Mouse (Mus musculus) liver, embryonic 13.5 days (tissue): Measurements from ENCODE around the gene Svbp. TPM values are rescaled to one million over a fixed set of nuclear protein-coding genes. Genes with fewer than 3 reads are reported as not detected.

Source experiments
- ATAC-seq: fragments of 200-750 bp; cut with Nextera tagmentation; 2 replicates; pipeline ENCODE4 v1.8.0; 2017; ENCODE audit warnings: low read depth, mild to moderate bottlenecking, moderate number of reproducible peaks, moderate library complexity
- DNase-seq: peaks from one replicate; pipeline ENCODE4 v3.0.0; 2022
- H3K27ac ChIP-seq: fragments of 300-500 bp; sonication (generic); 2 replicates; pipeline ENCODE4 v1.5.1; 2015; ENCODE audit warnings: moderate library complexity, mild to moderate bottlenecking, inconsistent platforms
- H3K27me3 ChIP-seq: fragments of 300-500 bp; sonication (generic); 2 replicates; pipeline ENCODE4 v1.6.1; 2015; ENCODE audit warnings: mild to moderate bottlenecking, inconsistent platforms
- H3K36me3 ChIP-seq: fragments of 300-500 bp; sonication (generic); 2 replicates; pipeline ENCODE4 v1.6.1; 2015; ENCODE audit warnings: mild to moderate bottlenecking, inconsistent platforms
- H3K4me1 ChIP-seq: fragments of 300-500 bp; sonication (generic); replicated peaks from 2 replicates; pipeline ENCODE4 v1.6.1; 2015; ENCODE audit warnings: inconsistent platforms
- H3K4me2 ChIP-seq: fragments of 300-500 bp; sonication (generic); 2 replicates; pipeline ENCODE4 v1.6.1; 2015; ENCODE audit warnings: inconsistent platforms, mild to moderate bottlenecking, moderate library complexity
- H3K4me3 ChIP-seq: fragments of 300-500 bp; sonication (generic); replicated peaks from 2 replicates; pipeline ENCODE4 v1.5.1; 2015; ENCODE audit warnings: mild to moderate bottlenecking, inconsistent platforms
- H3K9ac ChIP-seq: fragments of 300-500 bp; sonication (generic); 2 replicates; pipeline ENCODE4 v1.6.1; 2015; ENCODE audit warnings: mild to moderate bottlenecking, inconsistent platforms
- H3K9me3 ChIP-seq: fragments of 300-500 bp; sonication (generic); replicated peaks from 2 replicates; pipeline ENCODE4 v1.6.1; 2016; ENCODE audit warnings: inconsistent platforms
- WGBS: fragments of 180-500 bp; shearing (Covaris S2); methylation state at CpG from one replicate; pipeline ENCODE4 v1.1.7; 2015; ENCODE audit not compliant: insufficient replicate concordance; 5-methylcytosine and 5-hydroxymethylcytosine counted together
- polyA plus RNA-seq: library from polyadenylated mRNA; unstranded; fragments of >200 nt; fragmentation: Nextera tagmentation; extraction: Ambion mirVana; gene quantifications from 2 replicates; pipeline ENCODE4 v1.2.1, GENCODE M21; 2015

Gene Svbp
- polyA plus RNA-seq, 1 experiment from 2014 or later, result 121 TPM

DNA sequence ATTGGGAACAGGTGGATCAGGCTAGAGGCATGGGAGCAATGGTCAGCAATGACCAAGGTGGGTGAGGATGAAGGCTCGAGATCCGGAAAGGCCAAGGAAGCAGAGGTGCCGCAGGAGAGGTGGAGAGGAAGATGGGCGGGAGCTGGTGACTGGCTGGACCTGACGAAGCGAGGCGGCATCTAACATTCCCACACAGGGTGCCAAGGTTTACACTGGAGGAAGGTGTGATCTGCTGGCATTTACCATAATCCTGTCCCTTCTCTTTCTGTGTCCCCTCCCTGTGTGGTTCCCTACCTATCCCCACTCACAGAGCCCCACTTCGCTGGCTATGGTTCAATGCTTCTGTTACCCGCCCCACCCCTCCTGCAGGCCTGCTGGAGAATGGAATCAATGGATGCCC, 50.9 kb downstream of the Svbp start:
- H3K4me3 ChIP-seq, result no peak overlapping the region
- no peaks in the 10 kb centered on the region for H3K27me3 ChIP-seq
- H3K4me1 ChIP-seq, result 0 out of 2 replicates have a peak, but pooled peaks cover 5% of the 10 kb centered on the region
- 83% methylated on average over 9 of the region's 9 CpGs for WGBS
- no peak overlapping the region for H3K27ac ChIP-seq
- ATAC-seq (no peak), DNase-seq (no peak)
- no peak overlapping the region for H3K9ac ChIP-seq
- H3K36me3 ChIP-seq, result peaks cover 29% of the 10 kb centered on the region
- H3K9me3 ChIP-seq, result no peaks in the 10 kb centered on the region
- no peak overlapping the region for H3K4me2 ChIP-seq

DNA sequence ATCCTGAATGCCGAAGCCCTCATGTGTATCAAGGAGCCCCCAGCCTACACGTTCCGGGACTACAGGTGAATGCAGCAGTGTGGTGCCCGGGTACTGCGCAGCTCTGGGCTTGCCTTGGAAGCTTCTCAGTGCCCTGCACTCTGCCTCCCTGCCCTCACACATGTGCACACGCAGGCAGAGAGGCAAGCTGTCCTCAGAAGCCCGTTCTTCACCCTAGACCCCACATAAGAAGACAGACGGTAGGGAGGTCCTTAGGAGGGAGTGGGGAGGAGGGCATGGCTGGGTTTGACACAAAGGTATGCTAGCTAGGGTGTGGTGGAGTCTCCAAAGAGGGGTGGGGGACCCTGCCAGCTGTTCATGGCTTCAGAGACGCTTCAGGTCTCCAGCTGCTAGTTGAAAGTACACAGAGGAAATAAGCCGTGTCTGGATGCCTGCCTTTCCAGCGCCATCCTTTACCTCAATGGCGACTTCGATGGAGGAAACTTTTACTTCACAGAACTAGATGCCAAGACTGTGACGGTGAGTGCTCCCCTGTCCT, 51.7 kb downstream of the Svbp start:
- H3K4me2 ChIP-seq, result no peak overlapping the region
- DNase-seq (no peak), ATAC-seq (no peak)
- H3K4me3 ChIP-seq, result no peak overlapping the region
- peaks cover 21% of the 10 kb centered on the region for H3K36me3 ChIP-seq
- 0 out of 2 replicates have a peak, but pooled peaks cover 4% of the 10 kb centered on the region for H3K4me1 ChIP-seq
- H3K27me3 ChIP-seq, result no peaks in the 10 kb centered on the region
- no peak overlapping the region for H3K27ac ChIP-seq
- no peaks in the 10 kb centered on the region for H3K9me3 ChIP-seq
- H3K9ac ChIP-seq, result no peak overlapping the region
- WGBS, result 67% methylated on average over 14 of the region's 14 CpGs

DNA sequence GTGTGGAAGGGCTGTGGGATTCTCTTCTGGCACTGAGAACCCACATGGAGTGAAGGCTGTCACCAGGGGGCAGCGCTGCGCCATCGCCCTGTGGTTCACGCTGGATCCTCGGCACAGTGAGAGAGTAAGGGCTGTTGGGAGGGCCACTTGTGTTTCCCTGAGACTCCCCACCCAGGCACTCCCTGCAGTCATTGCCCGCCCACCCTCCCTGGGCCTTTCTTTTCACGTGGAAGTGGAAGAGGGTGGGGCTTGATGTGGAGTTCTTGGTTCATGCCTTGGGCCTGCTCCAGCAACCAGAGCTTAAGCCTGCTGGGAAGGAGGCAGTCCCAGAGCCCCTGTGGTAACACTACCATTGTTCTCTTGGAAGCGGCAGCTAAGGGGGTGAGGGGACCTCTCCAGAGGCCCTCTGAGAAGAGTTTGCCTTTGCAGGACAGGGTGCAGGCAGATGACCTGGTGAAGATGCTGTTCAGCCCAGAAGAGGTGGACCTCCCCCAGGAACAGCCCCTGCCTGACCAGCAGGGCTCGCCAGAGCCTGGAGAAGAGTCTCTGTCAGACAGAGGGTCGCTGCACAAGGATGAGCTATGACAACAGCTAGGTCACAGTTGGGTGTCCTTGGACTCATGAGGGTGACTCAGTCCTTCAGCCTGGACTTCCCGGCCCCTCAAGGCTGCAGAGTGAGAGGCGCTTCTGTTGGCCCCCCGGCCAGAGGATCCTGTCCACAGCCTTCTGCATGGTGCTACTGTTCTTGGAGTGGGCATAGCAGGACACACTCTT, 52.5 kb downstream of the Svbp start:
- Histone ChIP-seq H3K27me3 (0 out of 2 replicates have a peak, but pooled peaks cover 3% of the 10 kb centered on the region), H3K27ac (no peak overlapping the region), H3K9me3 (no peaks in the 10 kb centered on the region), H3K9ac (no peak overlapping the region), H3K4me2 (no peak overlapping the region), H3K4me1 (no peaks in the 10 kb centered on the region), H3K36me3 (peaks cover 15% of the 10 kb centered on the region), H3K4me3 (no peak overlapping the region)
- ATAC-seq, result peak; percentile 34; the same call in 1 of the 2 replicates
- WGBS, result 33% methylated on average over 13 of the region's 13 CpGs
- DNase-seq, result peak; percentile 44

DNA sequence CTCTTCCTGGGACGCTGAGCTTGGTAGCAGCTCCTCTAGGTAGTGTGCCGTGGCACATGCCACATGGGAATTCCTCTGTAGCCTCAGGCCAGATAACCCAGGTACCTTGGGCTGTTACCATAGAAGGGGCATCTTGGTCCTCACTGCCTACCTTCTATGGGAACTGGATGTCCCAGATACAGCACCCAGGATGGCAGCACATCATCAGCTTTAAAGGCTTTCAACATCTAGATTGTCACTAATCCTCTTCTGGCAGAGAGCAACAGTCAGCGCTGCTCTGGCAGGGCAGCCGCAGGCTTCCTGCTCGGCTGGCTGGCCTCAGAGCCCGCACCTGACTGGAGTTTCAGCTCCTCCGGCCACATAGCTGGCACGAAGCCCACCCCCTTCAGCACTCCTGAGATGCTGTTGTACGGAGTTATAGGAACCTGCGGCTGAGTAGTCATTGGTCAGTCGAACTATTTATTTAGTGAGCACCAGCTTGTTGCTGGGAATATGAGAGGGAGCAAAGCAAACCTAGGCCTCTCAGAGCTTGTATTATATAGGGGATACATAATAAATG, 53.4 kb downstream of the Svbp start:
- ATAC-seq (no peak), DNase-seq (no peak)
- Histone ChIP-seq H3K27ac (no peak overlapping the region), H3K9ac (no peak overlapping the region), H3K4me1 (no peaks in the 10 kb centered on the region), H3K27me3 (0 out of 2 replicates have a peak, but pooled peaks cover 5% of the 10 kb centered on the region), H3K36me3 (peaks cover 15% of the 10 kb centered on the region), H3K4me3 (no peak overlapping the region), H3K4me2 (no peak overlapping the region), H3K9me3 (no peaks in the 10 kb centered on the region)
- 80% methylated on average over 11 of the region's 11 CpGs for WGBS

Other genes starting within 250 kb of the Svbp start
- not detected in 2 replicates for gene Lao1, start 233.7 kb upstream of the Svbp start, polyA plus RNA-seq
- gene Slc2a1, start 86.6 kb upstream of the Svbp start, polyA plus RNA-seq, result 272 and 303 TPM in 2 replicates
- gene Zfp691, start 21.1 kb upstream of the Svbp start, polyA plus RNA-seq, result 2.8 and 2.9 TPM in 2 replicates
- gene Ermap, start 5.3 kb upstream of the Svbp start, polyA plus RNA-seq, result 329 and 341 TPM in 2 replicates
- gene Tmem269, start 22.9 kb downstream of the Svbp start, polyA plus RNA-seq, result not detected in 2 replicates
- gene AU022252, start 37.4 kb downstream of the Svbp start, polyA plus RNA-seq, result 16.1 and 16.5 TPM in 2 replicates
- gene P3h1, start 37.6 kb downstream of the Svbp start, polyA plus RNA-seq, result 9.3 and 9.4 TPM in 2 replicates
- gene Cldn19, start 60.1 kb downstream of the Svbp start, polyA plus RNA-seq, result not detected in 2 replicates
- 342 and 392 TPM in 2 replicates for gene Ybx1, start 99.3 kb downstream of the Svbp start, polyA plus RNA-seq
- 87.9 and 92.5 TPM in 2 replicates for gene Ppih, start 125.2 kb downstream of the Svbp start, polyA plus RNA-seq
- 1.1 and 2.0 TPM in 2 replicates for gene Ccdc30, start 220.2 kb downstream of the Svbp start, polyA plus RNA-seq
- 14.9 and 16.0 TPM in 2 replicates for gene Ppcs, start 227.1 kb downstream of the Svbp start, polyA plus RNA-seq
- 0.17 TPM in 1 of 2 replicates, not detected in the other for gene Zmynd12, start 227.5 kb downstream of the Svbp start, polyA plus RNA-seq